Mouse (Mus musculus) mouse embryonic stem cell (cell line): ENCODE data around the gene Ttll10.

Experiments
- in situ Hi-C, 2 experiments: fragments of 300-500 bp; cut with MboI; formaldehyde crosslinking; loops; 1 replicate in 1 of 2; 3 replicates in 1 of 2; pipeline ENCODE4 v1.14.3; 2019 to 2020; ENCODE audit warnings: low sequenced_read_pairs in 2 of 2, low pct_unique_long_range_greater_than_20kb in 1 of 2, mixed read lengths in 1 of 2; ENCODE audit not compliant: unreplicated experiment in 1 of 2

The Ttll10 gene

GRCm38 (mm10) chr4:156033476-156034119, 25.6 kb downstream of the Ttll10 start:
- in situ Hi-C loops: loop anchor here in 1 of 2 experiments (5.0 kb wide), 1 partner anchor 64 kb away; no protein-coding TSS in a partner anchor

- in situ Hi-C loops: loop anchor here in 1 of 2 experiments (5.0 kb wide), 1 partner anchor 64 kb away; no protein-coding TSS in a partner anchor
Measured at GRCm38 (mm10) chr4:156032856-156033255, 26.4 kb downstream of the Ttll10 start.

GRCm38 (mm10) chr4:156031593-156032391, 27.4 kb downstream of the Ttll10 start:
- in situ Hi-C loops: loop anchor here in 1 of 2 experiments (5.0 kb wide), 1 partner anchor 66 kb away; no protein-coding TSS in a partner anchor

- in situ Hi-C loops: loop anchor here in 1 of 2 experiments (5.0 kb wide), 1 partner anchor 66 kb away; no protein-coding TSS in a partner anchor
Measured at GRCm38 (mm10) chr4:156031255-156031592, 28.0 kb downstream of the Ttll10 start.

GRCm38 (mm10) chr4:156030651-156031118, 28.5 kb downstream of the Ttll10 start:
- in situ Hi-C loops: loop anchor here in 1 of 2 experiments (5.0 kb wide), 1 partner anchor 67 kb away; no protein-coding TSS in a partner anchor

- in situ Hi-C loops: no loop called here
Measured at GRCm38 (mm10) chr4:156028580-156028979, 30.6 kb downstream of the Ttll10 start.

GRCm38 (mm10) chr4:156026013-156026412, 33.2 kb downstream of the Ttll10 start, which contains the start of gene Tnfrsf18:
Gene Tnfrsf18, plus strand, starts transcription at chr4:156026164.
- in situ Hi-C loops: no loop called here

GRCm38 (mm10) chr4:156024184-156024583, 35.0 kb downstream of the Ttll10 start:
- in situ Hi-C loops: no loop called here

- in situ Hi-C loops: no loop called here
Measured at GRCm38 (mm10) chr4:156023520-156023919, 35.7 kb downstream of the Ttll10 start.

- in situ Hi-C loops: no loop called here
Measured at GRCm38 (mm10) chr4:156021942-156022419, 37.2 kb downstream of the Ttll10 start.

- in situ Hi-C loops: no loop called here
Measured at GRCm38 (mm10) chr4:156021381-156021780, 37.8 kb downstream of the Ttll10 start.

- in situ Hi-C loops: no loop called here
Measured at GRCm38 (mm10) chr4:156019771-156020170, 39.4 kb downstream of the Ttll10 start.

GRCm38 (mm10) chr4:156014436-156014835, 44.8 kb downstream of the Ttll10 start:
- in situ Hi-C loops: no loop called here

GRCm38 (mm10) chr4:156013637-156014036, 45.6 kb downstream of the Ttll10 start, which contains the start of gene Tnfrsf4:
Gene Tnfrsf4, plus strand, starts transcription at chr4:156013843.
- in situ Hi-C loops: no loop called here

GRCm38 (mm10) chr4:156008369-156008768, 50.8 kb downstream of the Ttll10 start:
- in situ Hi-C loops: no loop called here

- in situ Hi-C loops: no loop called here
Measured at GRCm38 (mm10) chr4:156004109-156004508, 55.1 kb downstream of the Ttll10 start.

GRCm38 (mm10) chr4:155993606-155994005, 65.6 kb downstream of the Ttll10 start:
- in situ Hi-C loops: no loop called here

- in situ Hi-C loops: no loop called here
Measured at GRCm38 (mm10) chr4:155992906-155993547, 66.2 kb downstream of the Ttll10 start.
